Mouse (Mus musculus): ENCODE data around the gene Usp19.

Usp19 gene

DNA sequence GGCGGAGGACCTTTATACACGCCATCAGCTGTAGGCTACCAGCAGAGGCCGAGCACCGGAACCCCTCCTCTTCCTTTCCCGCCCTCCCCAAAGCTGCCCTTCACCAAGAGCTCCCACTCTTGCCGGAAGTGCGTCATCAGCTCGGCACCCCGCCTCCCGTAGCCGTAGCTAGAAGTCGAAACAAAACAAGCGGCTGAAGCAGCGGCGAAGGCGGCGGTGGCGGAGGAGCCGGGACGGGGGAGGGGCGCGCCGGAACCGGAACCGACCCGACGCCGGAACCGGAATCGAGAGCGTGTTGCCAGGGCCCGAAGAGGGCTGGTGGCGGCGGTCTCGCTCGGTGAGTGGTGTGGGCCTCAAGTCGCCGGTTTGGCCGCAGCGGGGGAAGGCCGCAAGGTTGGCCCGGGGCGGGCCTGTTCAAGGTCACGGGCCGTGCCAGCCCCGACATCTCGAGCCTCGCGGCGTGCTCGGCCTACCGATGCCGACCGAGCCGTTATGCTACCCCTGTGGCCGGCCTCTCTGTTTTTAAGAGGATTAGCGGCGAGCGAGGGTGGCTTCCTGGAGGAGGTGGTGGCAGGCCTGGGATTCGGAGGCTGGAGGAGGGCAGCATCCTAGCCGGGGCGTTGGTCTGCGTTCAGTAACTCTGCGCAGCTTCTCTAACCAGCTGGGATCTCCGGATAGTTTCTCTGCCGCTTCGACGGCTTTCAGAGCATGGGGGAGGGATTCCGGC is at the start of gene Usp19:
Gene Usp19, plus strand, starts transcription at position 44 of the 727 bp plus-strand sequence.
- DNase-seq (ENCODE audit: low read depth, low spot score): peak; percentile 97

- no peak for DNase-seq (ENCODE audit: low read depth, low spot score)
Observed at GRCm38 (mm10) chr9:108441236-108441919, 49.0 kb upstream of the Usp19 start.

DNA sequence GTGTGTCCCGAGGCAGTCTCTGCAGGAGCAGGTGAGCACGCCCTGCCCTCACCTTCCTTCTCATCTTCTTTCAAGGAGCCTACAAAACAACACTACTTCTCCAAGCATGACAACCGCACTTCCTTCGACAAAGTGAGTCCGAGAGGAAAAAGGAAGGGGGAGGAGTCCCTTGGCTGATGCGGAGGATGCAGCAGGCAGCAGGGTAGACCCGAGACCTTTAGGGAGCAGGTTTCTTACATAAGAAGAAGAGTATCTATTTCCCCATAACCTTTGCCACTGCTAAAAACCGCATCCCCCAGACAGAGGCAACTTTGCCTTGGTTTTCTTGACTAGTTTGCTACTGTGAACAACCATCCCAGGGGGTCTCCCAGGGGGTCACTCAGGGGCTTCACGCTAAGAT is 45.3 kb upstream of the Usp19 start:
- DNase-seq (ENCODE audit: low read depth, low spot score): no peak

- DNase-seq (ENCODE audit: low read depth, low spot score): no peak
Observed at GRCm38 (mm10) chr9:108449860-108450259, 40.5 kb upstream of the Usp19 start.

DNA sequence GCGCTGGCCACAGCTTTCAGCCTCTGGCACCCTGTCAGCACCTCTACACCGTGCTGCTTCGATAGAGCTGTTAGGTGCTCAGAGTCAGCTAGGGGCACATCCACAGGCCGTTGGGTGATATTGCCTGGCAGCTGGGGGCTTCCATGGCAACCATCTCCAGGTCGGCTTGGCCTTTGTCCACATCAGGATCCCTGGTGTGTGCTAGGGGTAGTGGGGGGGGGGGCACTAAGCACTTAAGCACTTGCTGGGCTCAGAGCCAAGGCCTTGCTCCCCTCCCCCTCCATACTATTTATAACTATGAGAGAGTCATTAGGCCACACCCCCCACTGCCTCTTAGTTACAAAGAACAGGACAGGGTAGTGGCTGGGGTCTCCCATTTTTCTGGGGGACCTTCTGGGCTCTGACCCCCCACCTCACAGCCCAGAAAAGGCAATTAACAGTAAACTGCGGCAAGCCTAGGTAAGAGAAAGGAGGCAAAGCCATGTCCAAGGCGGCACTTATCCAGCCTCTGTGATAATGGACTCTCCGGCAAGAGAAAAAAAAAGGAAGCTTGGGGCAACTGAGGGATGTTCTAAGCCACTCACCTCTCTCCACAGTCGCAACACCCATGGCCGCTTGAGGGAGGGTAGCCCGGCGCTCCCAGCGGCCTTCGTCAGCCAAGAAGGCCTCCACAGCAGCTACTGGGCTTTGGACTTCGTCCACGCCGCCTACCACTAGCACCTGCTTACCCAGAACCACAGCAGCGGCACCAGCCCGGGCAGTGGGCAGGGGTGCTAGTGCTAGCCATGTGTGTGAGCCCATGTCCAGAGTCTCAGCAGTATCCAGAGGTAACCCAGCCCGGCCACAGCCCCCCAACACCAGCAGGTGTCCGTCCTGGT is 39.9 kb upstream of the Usp19 start:
- DNase-seq (ENCODE audit: low read depth, low spot score): no peak

- DNase-seq (ENCODE audit: low read depth, low spot score): no peak
Observed at GRCm38 (mm10) chr9:108451170-108451493, 39.3 kb upstream of the Usp19 start.

- DNase-seq (ENCODE audit: low read depth, low spot score): peak; percentile 35
Observed at GRCm38 (mm10) chr9:108451519-108452160, 38.8 kb upstream of the Usp19 start.

DNA sequence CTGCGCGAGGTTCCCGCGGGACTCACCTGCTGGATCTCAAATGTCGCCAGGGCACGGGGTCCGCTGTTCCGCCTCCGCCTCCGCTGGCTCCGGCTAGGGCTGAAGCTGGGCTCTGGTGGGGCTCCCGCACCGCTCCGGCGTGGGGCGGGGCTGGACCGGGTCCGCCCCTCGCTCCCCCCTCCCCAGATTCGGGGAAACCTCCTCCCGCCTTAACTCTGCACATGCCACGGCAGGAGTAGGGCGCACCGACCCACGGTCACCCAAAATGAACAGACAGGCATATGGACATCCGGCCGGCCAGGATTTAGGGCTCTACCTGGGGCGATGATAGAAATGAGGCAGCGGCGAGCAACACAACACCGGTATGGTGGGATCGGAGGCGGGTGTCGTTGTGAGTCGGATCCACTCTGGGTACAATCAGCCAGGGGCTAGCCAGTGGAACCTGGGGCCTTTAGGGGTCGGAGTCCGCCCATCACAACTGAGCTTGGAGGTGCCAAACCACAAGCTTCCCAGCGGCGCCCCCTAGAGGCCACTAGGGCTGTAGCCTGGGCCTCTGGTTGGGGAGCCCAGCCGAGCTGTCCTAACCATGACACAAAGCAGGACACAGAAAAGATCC is 38.0 kb upstream of the Usp19 start:
- DNase-seq (ENCODE audit: low read depth, low spot score): peak; percentile 82

DNA sequence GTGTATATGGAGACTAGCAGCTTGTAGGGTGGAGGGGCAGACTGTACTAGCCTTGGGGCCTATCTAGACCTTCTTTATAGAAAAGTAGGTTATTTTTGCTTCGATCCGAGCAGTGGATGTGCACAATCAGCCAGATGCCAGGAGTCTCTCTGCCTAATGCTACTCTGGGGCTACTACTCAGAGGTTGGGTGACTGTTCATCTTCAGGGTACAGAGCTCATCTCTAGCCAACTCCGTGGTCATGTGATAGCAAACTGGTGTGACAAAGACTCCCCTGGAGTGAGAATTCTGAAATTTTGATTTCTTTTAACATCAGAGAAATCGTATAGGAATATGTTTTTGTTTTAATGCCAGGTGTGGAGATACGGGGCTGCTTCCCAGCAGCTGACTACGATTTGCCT is 37.5 kb upstream of the Usp19 start:
- no peak for DNase-seq (ENCODE audit: low read depth, low spot score)

DNA sequence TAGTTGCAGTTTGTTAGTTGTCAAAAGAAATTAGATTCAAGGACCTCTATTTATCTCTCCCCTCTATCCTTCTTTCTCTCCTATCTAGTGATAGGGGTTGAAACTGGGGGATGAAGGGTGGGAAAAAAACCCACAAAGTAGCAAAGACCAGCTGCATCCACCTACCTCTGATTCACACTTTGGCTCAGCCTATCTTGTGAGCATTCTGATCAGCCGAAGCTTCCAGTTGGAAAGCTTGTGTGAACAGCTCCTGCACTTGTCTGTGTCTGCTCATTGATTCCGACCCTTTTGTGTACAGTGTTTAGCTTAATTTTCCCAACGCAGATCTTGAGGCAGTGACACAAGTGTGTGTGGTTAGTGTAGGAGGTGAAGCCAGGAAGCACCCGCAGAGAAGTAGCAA is 36.9 kb upstream of the Usp19 start:
- DNase-seq (ENCODE audit: low read depth, low spot score): no peak

GRCm38 (mm10) chr9:108454429-108454828 is 36.0 kb upstream of the Usp19 start:
- DNase-seq (ENCODE audit: low read depth, low spot score): no peak

GRCm38 (mm10) chr9:108455747-108456571 is 34.4 kb upstream of the Usp19 start:
- DNase-seq (ENCODE audit: low read depth, low spot score): peak; percentile 69

DNA sequence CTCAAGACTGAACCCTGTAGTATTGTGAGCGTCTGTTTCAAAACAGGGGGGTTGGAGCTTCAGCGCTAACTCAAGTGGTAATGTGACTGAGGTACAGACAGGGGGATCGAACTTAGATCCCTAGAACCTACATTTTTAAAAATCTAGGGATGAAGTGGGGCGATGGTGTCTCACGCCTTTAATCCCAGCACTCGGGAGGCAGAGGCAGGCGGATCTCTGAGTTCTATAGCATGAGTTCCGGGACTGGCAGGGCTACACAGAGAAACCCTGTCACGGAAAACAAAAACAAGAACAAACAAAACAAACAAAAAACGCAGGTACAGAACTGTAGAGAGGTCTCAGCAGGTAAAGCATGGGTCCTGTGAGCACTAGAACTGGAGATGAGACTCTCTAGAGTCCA is 33.4 kb upstream of the Usp19 start:
- DNase-seq (ENCODE audit: low read depth, low spot score): no peak

DNA sequence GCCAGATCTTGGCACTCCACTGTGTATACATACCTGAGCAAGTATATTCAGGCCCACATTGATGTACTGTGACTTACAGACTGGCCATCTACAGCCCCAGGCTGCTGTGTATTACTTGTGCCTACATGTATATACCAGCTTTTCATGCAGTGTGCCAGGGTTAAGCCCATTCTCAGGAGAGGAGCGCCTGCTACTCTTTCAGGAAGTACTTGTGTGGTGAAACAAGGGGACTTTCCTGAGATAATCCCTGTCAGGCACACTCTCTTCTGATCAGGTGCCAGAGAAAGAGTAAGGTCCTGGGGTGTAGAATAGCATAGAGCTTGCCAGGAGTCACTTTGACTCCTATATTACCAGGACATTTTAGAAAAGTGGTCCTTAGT is 30.5 kb upstream of the Usp19 start:
- DNase-seq (ENCODE audit: low read depth, low spot score): no peak

- DNase-seq (ENCODE audit: low read depth, low spot score): peak; percentile 94
Observed at GRCm38 (mm10) chr9:108460319-108461178, 29.9 kb upstream of the Usp19 start, which contains the start of gene Ccdc71. Gene Ccdc71, plus strand, starts transcription at chr9:108460527.

- peak; percentile 48 for DNase-seq (ENCODE audit: low read depth, low spot score)
Observed at GRCm38 (mm10) chr9:108461181-108461631, 29.2 kb upstream of the Usp19 start, which contains the start of gene Klhdc8b. Gene Klhdc8b, minus strand, starts transcription at chr9:108461581.

DNA sequence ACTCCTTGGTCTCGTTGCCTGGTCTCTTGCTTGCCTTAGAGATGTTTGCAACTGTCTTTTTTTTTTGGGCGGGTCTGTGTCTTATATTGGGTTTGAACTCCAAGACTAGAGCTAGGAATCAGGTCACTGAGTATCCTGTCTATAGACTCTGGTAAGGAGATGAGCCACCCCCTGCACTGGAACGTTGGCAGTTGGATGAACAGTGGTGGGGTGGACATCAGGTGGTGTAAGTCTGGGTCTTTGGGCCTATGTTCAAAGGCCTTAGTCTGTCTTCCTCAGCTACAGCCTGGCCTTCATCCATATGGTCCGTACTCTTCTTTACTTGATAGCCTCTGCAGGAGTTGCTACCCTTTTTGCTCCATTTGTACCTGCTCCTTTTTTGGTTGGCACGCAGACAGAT is 28.7 kb upstream of the Usp19 start:
- no peak for DNase-seq (ENCODE audit: low read depth, low spot score)

DNA sequence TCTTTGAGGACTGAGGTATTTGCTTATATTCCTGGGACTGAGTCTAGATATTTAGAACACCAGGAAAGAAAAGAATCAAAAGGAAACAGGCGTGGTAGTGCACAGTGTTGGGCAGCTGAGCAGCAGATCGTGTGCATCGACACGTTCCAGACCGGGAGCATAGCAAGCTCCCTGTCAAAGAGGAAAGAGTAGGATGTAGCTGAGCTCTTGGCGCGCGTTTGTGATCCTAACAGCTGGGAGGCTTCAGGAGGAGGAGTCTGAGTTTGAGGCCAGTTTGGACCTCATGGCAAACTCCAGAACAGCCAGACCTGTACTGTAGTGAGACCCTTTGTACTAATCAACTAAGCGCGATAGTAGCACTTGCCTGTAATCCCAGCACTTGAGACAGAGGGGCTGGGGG is 28.2 kb upstream of the Usp19 start:
- DNase-seq (ENCODE audit: low read depth, low spot score): no peak

GRCm38 (mm10) chr9:108463713-108464112 is 26.7 kb upstream of the Usp19 start:
- no peak for DNase-seq (ENCODE audit: low read depth, low spot score)
